Mouse (Mus musculus) liver, embryonic 15.5 days (tissue): ENCODE results near the gene Sycn. TPM values are rescaled to one million over a fixed set of nuclear protein-coding genes. Genes with fewer than 3 reads are reported as not detected.
"Not testable (repeated sequence)": the region's sequence is repeated elsewhere in the genome, so short reads cannot be mapped to it uniquely, and the experiment has no call there.

Source experiments
- ATAC-seq: fragments of 200-750 bp; cut with Nextera tagmentation; 2 replicates; pipeline ENCODE4 v1.8.0; 2017; ENCODE audit warnings: moderate number of reproducible peaks, mild to moderate bottlenecking, moderate library complexity; ENCODE audit not compliant: insufficient read depth
- H3K27ac ChIP-seq: fragments of 300-500 bp; sonication (generic); replicated peaks from 2 replicates; pipeline ENCODE4 v1.5.1; 2015; ENCODE audit warnings: mild to moderate bottlenecking, inconsistent platforms
- H3K27me3 ChIP-seq: fragments of 300-500 bp; sonication (generic); 2 replicates; pipeline ENCODE4 v1.6.1; 2015; ENCODE audit warnings: mild to moderate bottlenecking, inconsistent platforms
- H3K36me3 ChIP-seq: fragments of 300-500 bp; sonication (generic); replicated peaks from 2 replicates; pipeline ENCODE4 v1.6.1; 2015; ENCODE audit warnings: moderate library complexity, mild to moderate bottlenecking, inconsistent platforms
- H3K4me1 ChIP-seq: fragments of 300-500 bp; sonication (generic); replicated peaks from 2 replicates; pipeline ENCODE4 v1.6.1; 2015; ENCODE audit warnings: inconsistent platforms
- H3K4me2 ChIP-seq: fragments of 300-500 bp; sonication (generic); 2 replicates; pipeline ENCODE4 v1.6.1; 2015; ENCODE audit warnings: moderate library complexity, mild to moderate bottlenecking, inconsistent platforms
- H3K4me3 ChIP-seq: fragments of 300-500 bp; sonication (generic); replicated peaks from 2 replicates; pipeline ENCODE4 v1.5.1; 2015; ENCODE audit warnings: mild to moderate bottlenecking, inconsistent platforms
- H3K9ac ChIP-seq: fragments of 300-500 bp; sonication (generic); 2 replicates; pipeline ENCODE4 v1.6.1; 2015; ENCODE audit warnings: moderate library complexity, mild to moderate bottlenecking, inconsistent platforms
- H3K9me3 ChIP-seq: fragments of 300-500 bp; sonication (generic); replicated peaks from 2 replicates; pipeline ENCODE4 v1.6.1; 2016; ENCODE audit warnings: inconsistent platforms
- WGBS: fragments of 180-500 bp; shearing (Covaris S2); methylation state at CpG from one replicate; pipeline ENCODE4 v1.1.7; 2015; ENCODE audit warnings: mixed read lengths; ENCODE audit not compliant: insufficient replicate concordance; 5-methylcytosine and 5-hydroxymethylcytosine counted together
- polyA plus RNA-seq: library from polyadenylated mRNA; unstranded; fragments of >200 nt; fragmentation: Nextera tagmentation; extraction: Ambion mirVana; gene quantifications from 2 replicates; pipeline ENCODE4 v1.2.1, GENCODE M21; 2015

The Sycn gene
- polyA plus RNA-seq, 1 experiment from 2014 or later: not detected

GRCm38 (mm10) chr7:28538886-28539285, 1.8 kb upstream of the Sycn start:
- H3K27ac ChIP-seq, H3K36me3 ChIP-seq, H3K4me2 ChIP-seq, H3K4me1 ChIP-seq, ATAC-seq, H3K9me3 ChIP-seq, H3K9ac ChIP-seq, H3K4me3 ChIP-seq: not testable (repeated sequence)
- 68% methylated on average over 6 of the region's 6 CpGs for WGBS
- peaks cover 12% of the 10 kb centered on the region for H3K27me3 ChIP-seq

- no peak; the same call in 1 of the 2 replicates for ATAC-seq
- Histone ChIP-seq H3K27ac (no peak overlapping the region), H3K4me2 (peak overlapping the region; percentile 45)
Observed at GRCm38 (mm10) chr7:28544051-28544601, 3.4 kb downstream of the Sycn start.

GRCm38 (mm10) chr7:28545048-28545890, 4.6 kb downstream of the Sycn start:
- Histone ChIP-seq H3K9me3 (no peaks in the 10 kb centered on the region), H3K27ac (no peak overlapping the region), H3K4me3 (no peak overlapping the region), H3K27me3 (peaks cover 61% of the 10 kb centered on the region), H3K36me3 (no peaks in the 10 kb centered on the region), H3K9ac (no peak overlapping the region), H3K4me2 (no peak overlapping the region), H3K4me1 (peaks cover 17% of the 10 kb centered on the region; the same call in 1 of the 2 replicates)
- 23% methylated on average over 14 of the region's 14 CpGs for WGBS
- no peak for ATAC-seq

More at GRCm38 (mm10) chr7:28544051-28544601, 3.4 kb downstream of the Sycn start:
- Histone ChIP-seq H3K36me3 (no peaks in the 10 kb centered on the region), H3K4me1 (peaks cover 17% of the 10 kb centered on the region; the same call in 1 of the 2 replicates), H3K9ac (no peak overlapping the region), H3K27me3 (peaks cover 61% of the 10 kb centered on the region), H3K4me3 (no peak overlapping the region), H3K9me3 (no peaks in the 10 kb centered on the region)
- 12% methylated on average over 26 of the region's 27 CpGs for WGBS

- Histone ChIP-seq H3K27ac (no peak overlapping the region), H3K36me3 (no peaks in the 10 kb centered on the region), H3K27me3 (peaks cover 61% of the 10 kb centered on the region), H3K4me3 (no peak overlapping the region), H3K4me1 (peaks cover 17% of the 10 kb centered on the region; the same call in 1 of the 2 replicates), H3K9me3 (no peaks in the 10 kb centered on the region), H3K9ac (no peak overlapping the region), H3K4me2 (no peak overlapping the region)
- WGBS: 48% methylated on average over 7 of the region's 7 CpGs
- ATAC-seq: no peak
Observed at GRCm38 (mm10) chr7:28545891-28546210, 5.2 kb downstream of the Sycn start.

- no peak for ATAC-seq
- peak overlapping the region; percentile 38 for H3K4me2 ChIP-seq
- no peak overlapping the region for H3K9ac ChIP-seq
- no peaks in the 10 kb centered on the region for H3K36me3 ChIP-seq
- WGBS: 2% methylated on average over 22 of the region's 22 CpGs
- peaks cover 61% of the 10 kb centered on the region for H3K27me3 ChIP-seq
- no peak overlapping the region for H3K27ac ChIP-seq
- no peaks in the 10 kb centered on the region for H3K9me3 ChIP-seq
- H3K4me1 ChIP-seq: peaks cover 17% of the 10 kb centered on the region; the same call in 1 of the 2 replicates
- H3K4me3 ChIP-seq: 0 out of 2 replicates have a peak overlapping the region, but pooled peaks have one; percentile 8
Observed at GRCm38 (mm10) chr7:28546649-28547048, 6.0 kb downstream of the Sycn start.

- peak within 1 kb of the TSS; percentile 38 for H3K4me2 ChIP-seq
- H3K4me3 ChIP-seq: 0 out of 2 replicates have a peak within 1 kb of the TSS, but pooled peaks have one; percentile 8
- peaks cover 17% of the 10 kb centered on the region; the same call in 1 of the 2 replicates for H3K4me1 ChIP-seq
- no peak within 1 kb of the TSS for H3K9ac ChIP-seq
- H3K36me3 ChIP-seq: no peaks in the 10 kb centered on the region
- ATAC-seq: no peak
- peaks cover 61% of the 10 kb centered on the region for H3K27me3 ChIP-seq
- no peaks in the 10 kb centered on the region for H3K9me3 ChIP-seq
- 5% methylated on average over 5 of the region's 5 CpGs for WGBS
- no peak within 1 kb of the TSS for H3K27ac ChIP-seq
Observed at GRCm38 (mm10) chr7:28547154-28547553, 6.5 kb downstream of the Sycn start, which contains the start of gene Nccrp1. TSS of gene Nccrp1 (minus strand) at chr7:28547254.

GRCm38 (mm10) chr7:28547628-28548027, 6.9 kb downstream of the Sycn start:
- no peak for ATAC-seq
- H3K27ac ChIP-seq: no peak overlapping the region
- H3K4me3 ChIP-seq: no peak overlapping the region
- WGBS: 16% methylated on average over 7 of the region's 7 CpGs
- peak overlapping the region; percentile 38 for H3K4me2 ChIP-seq
- peaks cover 61% of the 10 kb centered on the region for H3K27me3 ChIP-seq
- H3K9ac ChIP-seq: no peak overlapping the region
- H3K36me3 ChIP-seq: no peaks in the 10 kb centered on the region
- H3K9me3 ChIP-seq: no peaks in the 10 kb centered on the region
- peaks cover 17% of the 10 kb centered on the region; the same call in 1 of the 2 replicates for H3K4me1 ChIP-seq

GRCm38 (mm10) chr7:28553076-28553475, 12.4 kb downstream of the Sycn start:
- ATAC-seq: no peak
- whole genome bisulfite sequencing: 71% methylated on average over 6 of the region's 6 CpGs
- Histone ChIP-seq H3K9me3 (no peaks in the 10 kb centered on the region), H3K27me3 (peaks cover 6% of the 10 kb centered on the region), H3K27ac (no peak overlapping the region), H3K36me3 (0 out of 2 replicates have a peak, but pooled peaks cover 4% of the 10 kb centered on the region), H3K4me3 (no peak overlapping the region), H3K9ac (no peak overlapping the region), H3K4me2 (no peak overlapping the region), H3K4me1 (peaks cover 4% of the 10 kb centered on the region)

GRCm38 (mm10) chr7:28555939-28556535, 15.4 kb downstream of the Sycn start:
- Histone ChIP-seq H3K27ac (no peak overlapping the region), H3K4me2 (no peak overlapping the region), H3K9me3 (no peaks in the 10 kb centered on the region), H3K4me3 (no peak overlapping the region), H3K27me3 (no peaks in the 10 kb centered on the region), H3K36me3 (peaks cover 31% of the 10 kb centered on the region), H3K4me1 (peaks cover 11% of the 10 kb centered on the region), H3K9ac (no peak overlapping the region)
- WGBS: 27% methylated on average over 5 of the region's 5 CpGs
- no peak for ATAC-seq

GRCm38 (mm10) chr7:28557069-28557468, 16.4 kb downstream of the Sycn start:
- Histone ChIP-seq H3K4me2 (no peak overlapping the region), H3K9ac (no peak overlapping the region), H3K27me3 (no peaks in the 10 kb centered on the region), H3K4me1 (peaks cover 11% of the 10 kb centered on the region), H3K9me3 (no peaks in the 10 kb centered on the region), H3K36me3 (peaks cover 38% of the 10 kb centered on the region), H3K27ac (no peak overlapping the region), H3K4me3 (no peak overlapping the region)
- no peak for ATAC-seq
- WGBS: 56% methylated on average over 5 of the region's 5 CpGs

GRCm38 (mm10) chr7:28557708-28558107, 17.0 kb downstream of the Sycn start:
- 27% methylated on average over 6 of the region's 6 CpGs for WGBS
- Histone ChIP-seq H3K4me1 (peaks cover 11% of the 10 kb centered on the region), H3K36me3 (peaks cover 45% of the 10 kb centered on the region), H3K9ac (no peak overlapping the region), H3K4me2 (no peak overlapping the region), H3K9me3 (no peaks in the 10 kb centered on the region), H3K27me3 (no peaks in the 10 kb centered on the region), H3K27ac (no peak overlapping the region), H3K4me3 (no peak overlapping the region)
- no peak for ATAC-seq
